Mouse (Mus musculus) kidney, adult 2 months (tissue): ENCODE measurements around the gene Myl4. TPM values are rescaled to one million over a fixed set of nuclear protein-coding genes. Genes with fewer than 3 reads are reported as not detected.

Experiments
- DNase-seq: peaks from one replicate; pipeline ENCODE4 v3.0.0; 2021
- H3K27ac ChIP-seq: fragments of 200-500 bp; 2 replicates; pipeline ENCODE4 v1.5.1; 2012; ENCODE audit warnings: low read depth, low read length, control low read depth, inconsistent platforms; ENCODE audit not compliant: insufficient read depth
- H3K27me3 ChIP-seq: fragments of 200-500 bp; replicated peaks from 2 replicates; pipeline ENCODE4 v1.6.1; 2012; ENCODE audit warnings: mild to moderate bottlenecking, moderate library complexity, low read length, inconsistent platforms; ENCODE audit not compliant: control insufficient read depth, insufficient read depth
- H3K36me3 ChIP-seq: fragments of 200-500 bp; 2 replicates; pipeline ENCODE4 v1.6.1; 2012; ENCODE audit warnings: mild to moderate bottlenecking, moderate library complexity, low read length, inconsistent platforms; ENCODE audit not compliant: control insufficient read depth, insufficient read depth
- H3K4me1 ChIP-seq: fragments of 200-500 bp; 2 replicates; pipeline ENCODE4 v1.6.1; 2011; ENCODE audit warnings: low read length; ENCODE audit not compliant: control insufficient read depth, insufficient read depth
- H3K4me3 ChIP-seq: fragments of 200-500 bp; 2 replicates; pipeline ENCODE4 v1.5.1; 2011; ENCODE audit warnings: mild to moderate bottlenecking, low read depth, low read length, control low read depth; ENCODE audit not compliant: insufficient read depth
- CTCF ChIP-seq: fragments of 200-500 bp; conservative IDR thresholded peaks from 2 replicates; pipeline ENCODE4 v1.5.1; 2011; ENCODE audit warnings: low read depth, mild to moderate bottlenecking, control low read depth, low read length, moderate library complexity, mixed read lengths; ENCODE audit not compliant: insufficient read depth, insufficient read length
- POLR2A ChIP-seq: fragments of 200-500 bp; IDR thresholded peaks from one replicate; pipeline ENCODE4 v1.6.1; 2011; ENCODE audit warnings: low read depth, low read length, control low read depth
- WGBS: fragments of 180-500 bp; shearing (Covaris S2); methylation state at CpG from one replicate; pipeline ENCODE4 v1.1.7; 2018; 5-methylcytosine and 5-hydroxymethylcytosine counted together
- polyA plus RNA-seq: library from polyadenylated mRNA; depleted of rRNA; stranded (reverse); fragments of >200 nt; gene quantifications from 2 replicates; pipeline ENCODE4 v1.2.3, GENCODE M21; 2012

Gene Myl4
- polyA plus RNA-seq, 1 experiment: 2.0 TPM

GRCm38 (mm10) chr11:104607491-104608245, 57.2 kb downstream of the Myl4 start, which contains the start of gene Itgb3:
Itgb3 (plus strand) TSS chr11:104608000.
- no peaks in the 10 kb centered on the region for H3K36me3 ChIP-seq
- peaks cover 4% of the 10 kb centered on the region for H3K4me1 ChIP-seq
- WGBS: 2% methylated on average over 48 of the region's 51 CpGs
- peak; percentile 79 for DNase-seq
- H3K27me3 ChIP-seq: no peaks in the 10 kb centered on the region
- peak within 1 kb of the TSS; percentile 54 for H3K4me3 ChIP-seq
- TF ChIP-seq CTCF: peak; percentile 30; the same call in 1 of the 2 replicates
- no peak for TF ChIP-seq POLR2A
- H3K27ac ChIP-seq: no peak within 1 kb of the TSS

GRCm38 (mm10) chr11:104608249-104608920, 57.9 kb downstream of the Myl4 start:
- H3K27ac ChIP-seq: no peak overlapping the region

DNA sequence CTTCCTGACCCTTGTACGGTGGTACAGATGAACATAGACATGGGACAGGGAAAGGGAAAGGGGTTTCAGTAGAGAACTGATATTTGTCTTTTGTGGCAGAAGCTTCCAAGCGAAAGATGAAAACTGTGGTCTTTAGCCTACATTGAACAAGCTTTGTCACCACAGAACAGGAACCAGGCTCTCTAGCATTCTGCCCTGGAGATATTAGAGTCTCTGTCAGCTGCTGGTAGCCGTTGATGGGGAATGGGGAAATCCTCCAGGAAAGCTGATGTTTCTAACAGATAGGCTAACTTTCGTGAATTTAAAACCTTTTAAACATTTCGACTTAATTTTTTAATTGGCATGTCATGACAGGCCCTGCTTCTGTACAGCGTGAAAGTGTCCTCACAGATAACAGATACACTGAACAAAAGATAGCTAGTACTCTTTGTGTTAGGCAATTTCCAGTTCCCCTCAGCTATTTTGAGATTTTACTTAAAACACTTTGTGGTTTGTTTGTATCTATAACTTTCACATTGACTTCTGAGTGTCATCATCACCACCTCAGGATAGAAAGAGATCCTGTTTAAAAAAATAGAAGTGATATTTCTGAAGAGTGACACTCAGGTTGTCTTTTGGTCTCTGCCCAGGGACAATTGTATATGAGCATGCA, 58.7 kb downstream of the Myl4 start:
- Histone ChIP-seq H3K4me3 (no peak overlapping the region), H3K27ac (no peak overlapping the region), H3K27me3 (no peaks in the 10 kb centered on the region), H3K4me1 (peaks cover 4% of the 10 kb centered on the region), H3K36me3 (no peaks in the 10 kb centered on the region)
- TF ChIP-seq POLR2A: no peak
- TF ChIP-seq CTCF: no peak
- 76% methylated on average over 6 of the region's 6 CpGs for whole genome bisulfite sequencing
- no peak for DNase-seq

More at GRCm38 (mm10) chr11:104608249-104608920, 57.9 kb downstream of the Myl4 start:
- peaks cover 4% of the 10 kb centered on the region for H3K4me1 ChIP-seq
- TF ChIP-seq CTCF (no peak), POLR2A (no peak)
- no peaks in the 10 kb centered on the region for H3K27me3 ChIP-seq
- no peak for DNase-seq
- H3K4me3 ChIP-seq: peak overlapping the region; percentile 54
- no peaks in the 10 kb centered on the region for H3K36me3 ChIP-seq
- WGBS: 8% methylated on average over 23 of the region's 23 CpGs

GRCm38 (mm10) chr11:104609733-104610132, 59.3 kb downstream of the Myl4 start:
- Histone ChIP-seq H3K27ac (no peak overlapping the region), H3K27me3 (no peaks in the 10 kb centered on the region), H3K4me1 (peaks cover 4% of the 10 kb centered on the region), H3K4me3 (no peak overlapping the region), H3K36me3 (no peaks in the 10 kb centered on the region)
- DNase-seq: no peak
- WGBS: 89% methylated on average over 4 of the region's 4 CpGs
- TF ChIP-seq CTCF (no peak), POLR2A (no peak)

DNA sequence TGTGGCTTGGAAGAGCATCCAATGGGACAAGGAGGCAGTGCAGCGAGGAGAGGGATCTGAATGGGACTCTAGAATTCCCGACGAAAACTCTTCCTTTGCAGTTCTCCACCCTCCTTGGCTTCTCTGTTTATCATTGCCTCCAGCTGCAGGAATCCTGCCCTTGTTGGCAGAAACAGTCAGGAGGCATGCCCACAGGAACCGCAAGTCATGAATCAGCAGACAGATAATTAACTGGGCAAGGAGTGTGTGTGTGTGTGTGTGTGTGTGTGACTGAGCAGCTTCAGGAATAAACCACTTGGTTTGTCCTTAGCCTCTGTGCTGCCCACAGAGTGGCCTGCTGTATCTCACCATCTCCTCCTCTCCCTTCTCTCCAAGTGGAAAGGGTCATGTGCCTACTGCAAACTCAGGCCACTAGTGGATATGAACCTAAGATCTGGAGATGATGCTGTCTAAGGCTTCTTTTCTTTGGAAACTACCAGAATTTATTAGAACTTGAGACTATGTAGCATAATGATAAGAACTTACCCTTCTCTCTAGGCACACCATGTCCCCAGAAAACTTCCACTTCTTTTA, 61.2 kb downstream of the Myl4 start:
- TF ChIP-seq POLR2A (no peak), CTCF (no peak)
- Histone ChIP-seq H3K36me3 (no peaks in the 10 kb centered on the region), H3K4me1 (peaks cover 4% of the 10 kb centered on the region), H3K27me3 (no peaks in the 10 kb centered on the region), H3K27ac (no peak overlapping the region), H3K4me3 (no peak overlapping the region)
- WGBS: 25% methylated on average over 4 of the region's 4 CpGs
- DNase-seq: peak; percentile 80

DNA sequence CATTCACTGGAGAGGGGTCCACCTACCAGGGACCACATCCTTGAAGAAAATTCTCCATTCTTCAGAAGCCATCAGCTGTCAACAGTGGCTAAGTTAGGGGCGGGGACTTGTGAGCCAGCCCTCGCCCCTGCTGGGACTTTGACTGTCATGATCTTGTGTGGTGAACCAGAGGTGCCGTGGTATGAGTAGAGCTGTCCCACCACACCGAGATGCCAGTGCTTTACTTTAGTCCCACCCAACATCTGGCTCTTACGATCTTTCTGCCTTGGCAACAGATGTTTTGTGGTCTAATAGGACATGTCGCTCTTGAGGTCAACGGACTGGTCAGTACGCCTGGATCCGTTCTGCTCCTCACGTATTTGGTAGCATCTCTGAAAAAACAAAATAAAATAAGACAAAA, 63.1 kb downstream of the Myl4 start:
- Histone ChIP-seq H3K4me1 (peaks cover under 1% of the 10 kb centered on the region; the same call in 1 of the 2 replicates), H3K36me3 (no peaks in the 10 kb centered on the region), H3K4me3 (no peak overlapping the region), H3K27ac (no peak overlapping the region), H3K27me3 (no peaks in the 10 kb centered on the region)
- 84% methylated on average over 10 of the region's 10 CpGs for WGBS
- DNase-seq: no peak
- TF ChIP-seq POLR2A (no peak), CTCF (no peak)
